Mouse (Mus musculus): ENCODE data around the gene Arsk.

DNA sequence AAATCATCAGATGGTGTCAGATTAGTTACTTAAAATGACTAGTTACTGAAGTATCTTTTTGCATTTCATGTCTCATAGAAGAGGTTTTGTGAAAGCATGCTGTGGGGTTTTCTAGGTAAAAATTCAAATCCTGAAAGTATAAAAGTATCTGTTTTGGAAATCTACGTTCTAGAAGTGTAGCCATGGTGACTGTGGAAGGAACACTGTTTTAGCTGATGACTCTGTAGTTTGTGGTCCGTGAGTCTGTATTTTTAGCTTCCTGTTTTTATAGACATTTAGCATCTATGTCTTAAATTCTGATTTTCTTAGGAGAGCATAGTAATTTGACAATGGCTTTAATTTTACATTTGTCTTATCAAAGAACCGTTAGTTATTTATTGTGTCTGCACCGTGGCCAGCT is 30.3 kb upstream of the Arsk start:
- no peak for TF ChIP-seq EP300 (IDR thresholded peaks at IDR 0.05; ENCODE audit: low read depth)
- TF ChIP-seq CTCF (IDR thresholded peaks at IDR 0.05; ENCODE audit: low read depth): no peak

All from heart, postnatal 0 days (tissue).